Mouse (Mus musculus) spleen, adult 2 months (tissue): ENCODE results near the gene Gm45711.

Source experiments
- CTCF ChIP-seq: fragments of 200-500 bp; IDR thresholded peaks from 2 replicates; pipeline ENCODE4 v1.5.1; 2011; ENCODE audit warnings: mild to moderate bottlenecking, inconsistent platforms; ENCODE audit not compliant: insufficient read depth, insufficient read length, insufficient replicate concordance; ENCODE audit errors: extremely low read depth
- POLR2A ChIP-seq: fragments of 200-500 bp; IDR thresholded peaks from 2 replicates; pipeline ENCODE4 v1.6.1; 2011; ENCODE audit warnings: low read depth, low read length, inconsistent platforms

GRCm38 (mm10) chr8:104232919-104233318 is 77.0 kb downstream of the Gm45711 start:
- TF ChIP-seq POLR2A (no peak), CTCF (no peak)
